Mouse (Mus musculus) testis, adult 2 months (tissue): ENCODE measurements around the gene Mterf1b. TPM values are rescaled to one million over a fixed set of nuclear protein-coding genes. Genes with fewer than 3 reads are reported as not detected.

ENCODE experiments used
- H3K27ac ChIP-seq: fragments of 200-500 bp; 2 replicates; pipeline ENCODE4 v1.5.1; 2012; ENCODE audit warnings: low read depth, low read length; ENCODE audit not compliant: control insufficient read depth, insufficient read depth
- H3K27me3 ChIP-seq: fragments of 200-500 bp; 2 replicates; pipeline ENCODE4 v1.6.1; 2012; ENCODE audit warnings: mild to moderate bottlenecking, low read length, moderate library complexity; ENCODE audit not compliant: control insufficient read depth, insufficient read depth
- H3K36me3 ChIP-seq: fragments of 200-500 bp; 2 replicates; pipeline ENCODE4 v1.6.1; 2012; ENCODE audit warnings: mild to moderate bottlenecking, low read length; ENCODE audit not compliant: control insufficient read depth, insufficient read depth
- H3K4me1 ChIP-seq: fragments of 200-500 bp; 2 replicates; pipeline ENCODE4 v1.6.1; 2012; ENCODE audit warnings: low read length; ENCODE audit not compliant: control insufficient read depth, insufficient read depth
- H3K4me3 ChIP-seq: fragments of 200-500 bp; 2 replicates; pipeline ENCODE4 v1.5.1; 2012; ENCODE audit warnings: low read depth, mild to moderate bottlenecking, low read length, moderate library complexity, mixed read lengths; ENCODE audit not compliant: control insufficient read depth
- CTCF ChIP-seq: fragments of 200-500 bp; IDR thresholded peaks from 2 replicates; pipeline ENCODE4 v1.5.1; 2012; ENCODE audit warnings: low read depth, mild to moderate bottlenecking, inconsistent platforms, low read length, moderate library complexity; ENCODE audit not compliant: control insufficient read depth, insufficient read depth, insufficient replicate concordance
- POLR2A ChIP-seq: fragments of 200-500 bp; IDR thresholded peaks from 2 replicates; pipeline ENCODE4 v1.6.1; 2012; ENCODE audit warnings: low read depth, mild to moderate bottlenecking, inconsistent platforms, low read length, moderate library complexity; ENCODE audit not compliant: control insufficient read depth
- polyA plus RNA-seq: library from polyadenylated mRNA; depleted of rRNA; stranded (reverse); fragments of >200 nt; gene quantifications from 2 replicates; pipeline ENCODE4 v1.2.3, GENCODE M21; 2012; rRNA removed

Gene Mterf1b
- polyA plus RNA-seq, 1 experiment: 0.72 TPM

DNA sequence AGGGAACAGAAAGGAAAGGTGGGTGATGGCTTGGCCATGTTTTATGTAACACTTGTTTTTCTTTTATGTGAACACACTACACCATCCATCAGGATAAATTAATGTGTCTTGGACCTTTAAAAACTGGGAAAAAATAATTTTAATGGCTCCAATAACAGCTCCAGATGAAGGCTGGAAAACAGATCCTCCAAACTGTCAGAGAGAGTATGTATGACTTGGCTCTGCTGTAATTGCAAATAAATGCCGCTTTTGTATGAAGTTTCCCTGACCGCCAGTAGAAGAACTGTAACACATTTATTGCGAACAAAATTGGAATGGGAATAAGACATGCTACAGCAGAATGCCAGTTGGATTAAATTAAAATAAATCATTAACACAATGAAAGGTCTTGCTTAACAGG is 29.1 kb downstream of the Mterf1b start:
- H3K4me3 ChIP-seq: no peak overlapping the region
- TF ChIP-seq CTCF (no peak), POLR2A (no peak)
- H3K27me3 ChIP-seq: no peaks in the 10 kb centered on the region
- H3K27ac ChIP-seq: no peak overlapping the region
- H3K4me1 ChIP-seq: no peaks in the 10 kb centered on the region
- H3K36me3 ChIP-seq: no peaks in the 10 kb centered on the region

- Histone ChIP-seq H3K27me3 (no peaks in the 10 kb centered on the region), H3K36me3 (no peaks in the 10 kb centered on the region), H3K4me1 (no peaks in the 10 kb centered on the region), H3K4me3 (no peak overlapping the region), H3K27ac (no peak overlapping the region)
- TF ChIP-seq CTCF (no peak), POLR2A (no peak)
Observed at GRCm38 (mm10) chr5:4221981-4222623, 29.9 kb downstream of the Mterf1b start.

DNA sequence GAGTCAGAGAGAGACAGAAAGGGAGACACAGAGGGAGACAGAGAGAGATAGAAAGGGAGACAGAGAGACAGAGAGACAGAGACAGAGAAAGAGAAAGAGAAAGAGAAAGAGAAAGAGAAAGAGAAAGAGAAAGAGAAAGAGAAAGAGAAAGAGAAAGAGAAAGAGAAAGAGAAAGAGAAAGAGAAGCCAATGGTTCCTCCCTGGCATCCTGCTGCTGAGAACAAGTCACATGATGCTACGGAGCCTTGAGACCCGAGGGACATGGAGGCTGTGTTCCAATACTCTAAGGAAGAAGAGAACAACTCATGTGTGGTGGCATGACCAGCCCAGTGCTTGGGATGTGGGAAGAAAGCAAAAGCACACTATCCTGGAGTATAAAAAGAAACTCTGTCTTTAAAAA is 40.0 kb downstream of the Mterf1b start:
- H3K4me3 ChIP-seq: no peak overlapping the region
- H3K27ac ChIP-seq: no peak overlapping the region
- no peaks in the 10 kb centered on the region for H3K36me3 ChIP-seq
- no peaks in the 10 kb centered on the region for H3K27me3 ChIP-seq
- H3K4me1 ChIP-seq: no peaks in the 10 kb centered on the region
- TF ChIP-seq CTCF (no peak), POLR2A (no peak)

GRCm38 (mm10) chr5:4234505-4234904 is 42.3 kb downstream of the Mterf1b start:
- H3K4me3 ChIP-seq: no peak overlapping the region
- no peaks in the 10 kb centered on the region for H3K27me3 ChIP-seq
- no peak overlapping the region for H3K27ac ChIP-seq
- no peaks in the 10 kb centered on the region for H3K4me1 ChIP-seq
- no peak for TF ChIP-seq CTCF
- no peak for TF ChIP-seq POLR2A
- no peaks in the 10 kb centered on the region for H3K36me3 ChIP-seq

DNA sequence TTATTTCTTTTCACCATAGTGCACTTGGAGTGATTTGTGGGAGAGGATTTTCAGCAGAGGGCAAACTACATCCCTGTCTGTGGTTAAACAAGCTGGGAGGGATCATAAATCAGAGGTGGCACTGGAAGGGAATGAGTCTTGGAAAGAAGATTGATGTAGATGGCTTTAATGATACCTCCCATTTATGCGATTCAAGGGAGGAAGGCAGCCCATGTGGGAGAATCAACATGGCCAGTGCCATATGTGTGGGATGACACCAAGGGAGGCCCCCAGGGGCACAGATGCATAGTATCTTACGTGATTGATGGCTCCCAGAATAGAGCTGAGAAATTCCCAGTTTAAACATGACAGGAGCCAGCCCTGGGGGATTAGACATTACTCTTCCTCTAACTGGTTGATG is 48.0 kb downstream of the Mterf1b start:
- no peaks in the 10 kb centered on the region for H3K27me3 ChIP-seq
- no peak overlapping the region for H3K4me3 ChIP-seq
- H3K36me3 ChIP-seq: no peaks in the 10 kb centered on the region
- TF ChIP-seq POLR2A (no peak), CTCF (no peak)
- no peak overlapping the region for H3K27ac ChIP-seq
- H3K4me1 ChIP-seq: no peaks in the 10 kb centered on the region

DNA sequence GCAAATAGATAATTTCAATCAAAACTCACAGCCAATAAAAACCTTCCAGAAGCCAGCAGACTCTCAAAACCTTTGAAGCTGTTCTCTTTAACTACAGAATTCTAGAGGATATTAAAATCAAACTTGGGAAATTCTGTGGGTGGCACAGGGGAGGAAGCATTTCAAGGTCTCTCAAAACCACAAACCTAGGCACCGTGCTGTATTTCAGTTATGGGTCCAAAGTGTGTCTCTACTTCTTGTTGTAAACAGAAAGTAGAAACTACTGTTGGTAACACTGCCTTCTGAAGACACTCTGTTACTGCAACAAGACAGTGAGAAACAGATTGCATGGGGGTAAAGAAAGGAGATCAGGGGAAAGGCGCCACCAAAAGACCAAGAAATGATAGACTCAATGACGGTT is 52.8 kb downstream of the Mterf1b start:
- TF ChIP-seq CTCF (no peak), POLR2A (no peak)
- no peak overlapping the region for H3K27ac ChIP-seq
- no peaks in the 10 kb centered on the region for H3K4me1 ChIP-seq
- H3K27me3 ChIP-seq: no peaks in the 10 kb centered on the region
- no peaks in the 10 kb centered on the region for H3K36me3 ChIP-seq
- no peak overlapping the region for H3K4me3 ChIP-seq

DNA sequence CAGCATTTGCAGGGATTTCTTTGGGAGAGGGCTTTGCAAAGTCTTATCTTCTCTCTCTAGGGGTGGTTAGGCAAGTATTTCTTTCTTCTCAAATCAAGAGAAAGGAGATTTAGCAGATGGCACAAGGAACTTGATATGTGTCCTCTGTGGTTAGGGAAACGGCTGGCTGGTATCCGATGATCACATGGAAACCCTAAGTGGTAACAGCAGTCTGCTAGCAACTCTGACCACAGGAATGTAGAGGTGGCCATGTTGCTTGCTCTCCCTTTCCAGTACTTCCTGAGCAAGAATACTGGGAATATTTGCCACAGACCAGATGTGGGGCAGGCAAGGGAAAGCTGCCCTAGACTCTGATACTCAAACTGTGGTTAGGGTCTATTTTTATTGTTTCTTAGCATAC is 53.9 kb downstream of the Mterf1b start:
- TF ChIP-seq POLR2A: no peak
- no peak for TF ChIP-seq CTCF
- Histone ChIP-seq H3K36me3 (no peaks in the 10 kb centered on the region), H3K27me3 (no peaks in the 10 kb centered on the region), H3K27ac (no peak overlapping the region), H3K4me1 (no peaks in the 10 kb centered on the region), H3K4me3 (no peak overlapping the region)

Other genes with a start within 250 kb of the Mterf1b start
- 72.9 and 88.0 TPM in 2 replicates for gene Cyp51, start 87.6 kb upstream of the Mterf1b start, polyA plus RNA-seq